Mouse (Mus musculus): ENCODE data around the gene Stxbp6. TPM values are rescaled to one million over a fixed set of nuclear protein-coding genes. Genes with fewer than 3 reads are reported as not detected.
"Not testable (repeated sequence)": the region's sequence is repeated elsewhere in the genome, so short reads cannot be mapped to it uniquely, and the experiment has no call there.

Gene Stxbp6
- polyA plus RNA-seq, 1 experiment from 2014 or later = 29.1 TPM

DNA sequence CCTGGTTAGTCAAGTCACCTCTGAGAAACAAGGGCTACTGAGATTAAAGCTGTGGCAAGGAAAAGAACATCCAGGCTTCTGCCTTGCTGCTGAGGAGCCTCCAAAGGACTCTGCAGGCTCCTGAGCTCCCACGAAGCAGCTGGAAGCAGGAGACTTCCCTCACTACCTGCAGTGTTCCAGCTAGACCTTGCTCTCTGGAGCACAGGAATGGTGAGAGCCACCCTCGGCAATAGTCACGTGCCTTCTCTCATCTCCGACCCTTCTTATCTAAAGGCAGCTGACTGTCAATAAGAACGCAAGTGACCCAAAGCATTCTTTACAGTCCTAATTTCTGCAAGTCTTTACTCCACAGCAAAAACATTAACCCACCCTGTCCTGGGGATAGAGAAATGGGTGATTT, 13.2 kb downstream of the Stxbp6 start:
- Histone ChIP-seq H3K4me1 (ENCODE audit: insufficient read depth, low read length) (0 out of 2 replicates have a peak, but pooled peaks cover 3% of the 10 kb centered on the region), H3K36me3 (ENCODE audit: insufficient read depth, low read length) (no peaks in the 10 kb centered on the region), H3K9ac (replicated peaks; ENCODE audit: low read length) (no peak overlapping the region), H3K27me3 (ENCODE audit: insufficient read depth, low read length) (no peaks in the 10 kb centered on the region), H3K4me3 (ENCODE audit: low read length) (no peak overlapping the region), H3K9me3 (ENCODE audit: low read length) (no peaks in the 10 kb centered on the region), H3K27ac (ENCODE audit: low read length) (no peak overlapping the region), H3K4me2 (replicated peaks; ENCODE audit: low read depth, low read length) (no peak overlapping the region)
- no peak for ATAC-seq (ENCODE audit: low FRiP score, low TSS enrichment)
- WGBS = 69% methylated on average over 5 of the region's 5 CpGs

- Histone ChIP-seq H3K4me1 (ENCODE audit: insufficient read depth, low read length) (0 out of 2 replicates have a peak, but pooled peaks cover 4% of the 10 kb centered on the region), H3K9me3 (ENCODE audit: low read length) (no peaks in the 10 kb centered on the region), H3K36me3 (ENCODE audit: insufficient read depth, low read length) (no peaks in the 10 kb centered on the region), H3K27me3 (ENCODE audit: insufficient read depth, low read length) (no peaks in the 10 kb centered on the region), H3K27ac (ENCODE audit: low read length) (no peak overlapping the region), H3K4me2 (replicated peaks; ENCODE audit: low read depth, low read length) (no peak overlapping the region), H3K9ac (replicated peaks; ENCODE audit: low read length) (no peak overlapping the region), H3K4me3 (ENCODE audit: low read length) (no peak overlapping the region)
- ATAC-seq (ENCODE audit: low FRiP score, low TSS enrichment) = no peak
- WGBS = 82% methylated on average over 6 of the region's 6 CpGs
Observed at GRCm38 (mm10) chr12:45060804-45061203, 13.7 kb downstream of the Stxbp6 start.

DNA sequence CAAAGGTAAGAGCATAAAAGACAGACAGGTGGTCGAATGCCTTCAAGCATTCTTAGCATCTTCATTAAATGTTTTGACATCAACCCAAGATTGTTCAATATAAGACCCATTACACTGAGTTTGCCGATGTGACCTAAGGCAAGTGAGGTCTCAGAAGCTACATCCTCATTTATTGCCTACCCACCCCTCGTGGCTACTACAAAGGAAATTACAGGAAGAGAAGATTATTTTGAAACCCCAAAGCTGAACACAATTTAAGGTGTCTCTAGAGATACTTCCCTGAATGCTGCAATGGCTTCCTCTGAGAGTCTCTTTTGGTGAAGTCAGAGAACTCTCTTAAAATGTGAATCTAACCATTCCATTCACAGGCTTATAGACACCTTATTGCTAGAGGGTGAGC, 16.5 kb downstream of the Stxbp6 start:
- Histone ChIP-seq H3K27me3 (ENCODE audit: insufficient read depth, low read length) (no peaks in the 10 kb centered on the region), H3K9ac (replicated peaks; ENCODE audit: low read length) (no peak overlapping the region), H3K4me2 (replicated peaks; ENCODE audit: low read depth, low read length) (no peak overlapping the region), H3K4me1 (ENCODE audit: insufficient read depth, low read length) (0 out of 2 replicates have a peak, but pooled peaks cover 4% of the 10 kb centered on the region), H3K27ac (ENCODE audit: low read length) (no peak overlapping the region), H3K9me3 (ENCODE audit: low read length) (no peaks in the 10 kb centered on the region), H3K36me3 (ENCODE audit: insufficient read depth, low read length) (no peaks in the 10 kb centered on the region), H3K4me3 (ENCODE audit: low read length) (no peak overlapping the region)
- WGBS = 65% methylated on average over 3 of the region's 3 CpGs
- no peak for ATAC-seq (ENCODE audit: low FRiP score, low TSS enrichment)

DNA sequence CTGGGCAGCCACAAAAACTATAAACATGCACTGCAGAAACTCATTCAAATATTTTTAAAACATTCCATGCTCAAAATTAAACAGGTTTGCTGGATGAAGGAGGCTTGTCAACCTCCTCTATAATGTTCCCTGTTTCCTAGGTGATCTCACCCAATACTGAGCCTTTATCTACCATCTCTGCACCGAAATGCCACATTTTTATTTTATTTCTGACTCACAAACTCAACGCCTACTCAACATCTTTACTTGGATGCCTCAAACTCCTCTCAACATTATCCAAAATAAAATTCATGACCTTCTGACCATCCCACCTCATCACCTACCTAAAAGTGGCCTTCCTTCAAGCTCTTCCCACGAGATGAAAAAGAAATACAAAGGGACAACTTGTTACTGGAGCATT, 18.1 kb downstream of the Stxbp6 start:
- no peak for ATAC-seq (ENCODE audit: low FRiP score, low TSS enrichment)

DNA sequence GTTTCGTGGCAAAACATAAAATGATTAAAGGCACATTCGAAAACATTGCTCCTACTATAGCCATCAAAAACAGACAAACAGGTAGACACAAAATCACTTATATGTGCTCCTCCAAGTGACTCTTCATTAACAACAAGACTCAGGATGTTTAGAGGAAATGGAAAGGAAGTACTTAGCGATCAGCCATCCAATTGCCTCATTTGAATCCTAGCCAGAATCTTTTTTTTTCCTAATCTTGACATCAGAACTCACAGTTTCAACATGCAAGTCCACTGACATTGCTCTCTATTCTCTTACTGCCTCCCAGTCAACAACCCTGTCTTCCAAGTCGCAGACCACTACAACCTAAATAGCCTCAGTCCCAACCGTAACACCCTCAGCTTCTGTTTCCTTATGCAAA, 21.2 kb downstream of the Stxbp6 start:
- WGBS = 76% methylated on average over 5 of the region's 5 CpGs
- Histone ChIP-seq H3K4me2 (replicated peaks; ENCODE audit: low read depth, low read length) (no peak overlapping the region), H3K9ac (replicated peaks; ENCODE audit: low read length) (no peak overlapping the region), H3K9me3 (ENCODE audit: low read length) (no peaks in the 10 kb centered on the region), H3K27ac (ENCODE audit: low read length) (no peak overlapping the region), H3K27me3 (ENCODE audit: insufficient read depth, low read length) (no peaks in the 10 kb centered on the region), H3K4me1 (ENCODE audit: insufficient read depth, low read length) (peaks cover 11% of the 10 kb centered on the region; the same call in 1 of the 2 replicates), H3K36me3 (ENCODE audit: insufficient read depth, low read length) (no peaks in the 10 kb centered on the region), H3K4me3 (ENCODE audit: low read length) (no peak overlapping the region)
- ATAC-seq (ENCODE audit: low FRiP score, low TSS enrichment) = no peak

More for the DNA sequence above, 18.1 kb downstream of the Stxbp6 start:
- H3K27me3 ChIP-seq (ENCODE audit: insufficient read depth, low read length) = no peaks in the 10 kb centered on the region
- no peak overlapping the region for H3K4me3 ChIP-seq (ENCODE audit: low read length)
- H3K27ac ChIP-seq (ENCODE audit: low read length) = no peak overlapping the region
- H3K4me1 ChIP-seq (ENCODE audit: insufficient read depth, low read length) = 0 out of 2 replicates have a peak, but pooled peaks cover 4% of the 10 kb centered on the region
- H3K9me3 ChIP-seq (ENCODE audit: low read length) = no peaks in the 10 kb centered on the region
- no peaks in the 10 kb centered on the region for H3K36me3 ChIP-seq (ENCODE audit: insufficient read depth, low read length)
- no peak overlapping the region for H3K9ac ChIP-seq (replicated peaks; ENCODE audit: low read length)
- H3K4me2 ChIP-seq (replicated peaks; ENCODE audit: low read depth, low read length) = no peak overlapping the region
- 71% methylated on average over 3 of the region's 3 CpGs for WGBS

DNA sequence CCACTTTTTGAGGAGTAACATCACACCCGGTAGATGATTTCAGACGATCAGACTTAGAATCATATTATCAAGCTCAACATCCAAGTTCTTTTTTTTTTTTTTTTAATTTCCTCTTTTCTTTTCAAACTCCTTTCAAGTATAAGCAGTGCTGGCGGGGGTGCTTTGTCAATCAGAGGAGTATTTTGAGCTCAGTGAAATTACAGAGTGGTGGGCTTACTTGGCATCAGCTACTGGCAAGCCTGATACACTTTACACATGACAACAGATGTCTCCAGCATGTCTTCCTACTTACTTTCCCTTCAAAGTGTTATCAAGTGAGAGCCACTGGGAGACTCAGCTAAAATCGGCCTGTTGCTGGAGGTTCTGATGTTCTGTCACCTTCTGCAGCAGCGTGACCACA, 21.6 kb downstream of the Stxbp6 start:
- ATAC-seq (ENCODE audit: low FRiP score, low TSS enrichment) = no peak
- 84% methylated on average over 5 of the region's 5 CpGs for WGBS
- Histone ChIP-seq H3K36me3 (ENCODE audit: insufficient read depth, low read length) (no peaks in the 10 kb centered on the region), H3K4me1 (ENCODE audit: insufficient read depth, low read length) (peaks cover 11% of the 10 kb centered on the region; the same call in 1 of the 2 replicates), H3K4me2 (replicated peaks; ENCODE audit: low read depth, low read length) (no peak overlapping the region), H3K27ac (ENCODE audit: low read length) (no peak overlapping the region), H3K4me3 (ENCODE audit: low read length) (no peak overlapping the region), H3K9ac (replicated peaks; ENCODE audit: low read length) (no peak overlapping the region), H3K9me3 (ENCODE audit: low read length) (no peaks in the 10 kb centered on the region), H3K27me3 (ENCODE audit: insufficient read depth, low read length) (no peaks in the 10 kb centered on the region)

GRCm38 (mm10) chr12:45049894-45050293, 24.6 kb downstream of the Stxbp6 start:
- Histone ChIP-seq H3K36me3 (ENCODE audit: insufficient read depth, low read length) (no peaks in the 10 kb centered on the region), H3K9me3 (ENCODE audit: low read length) (no peaks in the 10 kb centered on the region), H3K4me2 (replicated peaks; ENCODE audit: low read depth, low read length) (no peak overlapping the region), H3K27ac (ENCODE audit: low read length) (no peak overlapping the region), H3K4me3 (ENCODE audit: low read length) (no peak overlapping the region), H3K9ac (replicated peaks; ENCODE audit: low read length) (no peak overlapping the region), H3K4me1 (ENCODE audit: insufficient read depth, low read length) (peaks cover 16% of the 10 kb centered on the region), H3K27me3 (ENCODE audit: insufficient read depth, low read length) (no peaks in the 10 kb centered on the region)
- 58% methylated on average over 9 of the region's 9 CpGs for WGBS
- no peak for ATAC-seq (ENCODE audit: low FRiP score, low TSS enrichment)

GRCm38 (mm10) chr12:45047711-45048110, 26.8 kb downstream of the Stxbp6 start:
- not testable (repeated sequence) for H3K9me3 ChIP-seq (ENCODE audit: low read length); H3K4me3 ChIP-seq (ENCODE audit: low read length); H3K36me3 ChIP-seq (ENCODE audit: insufficient read depth, low read length); H3K9ac ChIP-seq (replicated peaks; ENCODE audit: low read length); H3K27me3 ChIP-seq (ENCODE audit: insufficient read depth, low read length)
- peak overlapping the region; percentile 68 for H3K27ac ChIP-seq (ENCODE audit: low read length)
- WGBS = 24% methylated on average over 6 of the region's 9 CpGs
- peaks cover 18% of the 10 kb centered on the region for H3K4me1 ChIP-seq (ENCODE audit: insufficient read depth, low read length)
- H3K4me2 ChIP-seq (replicated peaks; ENCODE audit: low read depth, low read length) = 0 out of 2 replicates have a peak overlapping the region, but pooled peaks have one; percentile 2
- ATAC-seq (ENCODE audit: low FRiP score, low TSS enrichment) = peak; percentile 52; the same call in 1 of the 2 replicates

GRCm38 (mm10) chr12:45047172-45047571, 27.3 kb downstream of the Stxbp6 start:
- Histone ChIP-seq H3K9me3 (ENCODE audit: low read length) (no peaks in the 10 kb centered on the region), H3K9ac (replicated peaks; ENCODE audit: low read length) (no peak overlapping the region), H3K4me1 (ENCODE audit: insufficient read depth, low read length) (peaks cover 18% of the 10 kb centered on the region), H3K27ac (ENCODE audit: low read length) (peak overlapping the region; percentile 68), H3K4me3 (ENCODE audit: low read length) (no peak overlapping the region), H3K27me3 (ENCODE audit: insufficient read depth, low read length) (no peaks in the 10 kb centered on the region), H3K36me3 (ENCODE audit: insufficient read depth, low read length) (no peaks in the 10 kb centered on the region), H3K4me2 (replicated peaks; ENCODE audit: low read depth, low read length) (0 out of 2 replicates have a peak overlapping the region, but pooled peaks have one; percentile 2)
- 45% methylated on average over 4 of the region's 4 CpGs for WGBS
- peak; percentile 40; the same call in 1 of the 2 replicates for ATAC-seq (ENCODE audit: low FRiP score, low TSS enrichment)

- 50% methylated on average over 1 of the region's 1 CpGs for WGBS
- H3K4me3 ChIP-seq (ENCODE audit: low read length) = no peak overlapping the region
- no peaks in the 10 kb centered on the region for H3K36me3 ChIP-seq (ENCODE audit: insufficient read depth, low read length)
- H3K27me3 ChIP-seq (ENCODE audit: insufficient read depth, low read length) = no peaks in the 10 kb centered on the region
- peaks cover 18% of the 10 kb centered on the region for H3K4me1 ChIP-seq (ENCODE audit: insufficient read depth, low read length)
- H3K4me2 ChIP-seq (replicated peaks; ENCODE audit: low read depth, low read length) = no peak overlapping the region
- ATAC-seq (ENCODE audit: low FRiP score, low TSS enrichment) = no peak
- no peak overlapping the region for H3K27ac ChIP-seq (ENCODE audit: low read length)
- no peaks in the 10 kb centered on the region for H3K9me3 ChIP-seq (ENCODE audit: low read length)
- no peak overlapping the region for H3K9ac ChIP-seq (replicated peaks; ENCODE audit: low read length)
Observed at GRCm38 (mm10) chr12:45044581-45044980, 29.9 kb downstream of the Stxbp6 start.
